Mouse (Mus musculus) midbrain, embryonic 12.5 days (tissue): ENCODE data around the gene Olfr522. TPM values are rescaled to one million over a fixed set of nuclear protein-coding genes. Genes with fewer than 3 reads are reported as not detected.

Experiments
- ATAC-seq: fragments of 200-750 bp; cut with Nextera tagmentation; 2 replicates; pipeline ENCODE4 v1.8.0; 2017; ENCODE audit warnings: low read depth, moderate TSS enrichment, moderate library complexity; ENCODE audit not compliant: low FRiP score
- H3K27ac ChIP-seq: fragments of 300-500 bp; sonication (generic); replicated peaks from 2 replicates; pipeline ENCODE4 v1.5.1; 2016; ENCODE audit warnings: mild to moderate bottlenecking
- H3K27me3 ChIP-seq: fragments of 300-500 bp; sonication (generic); 2 replicates; pipeline ENCODE4 v1.6.1; 2016; ENCODE audit warnings: mild to moderate bottlenecking
- H3K36me3 ChIP-seq: fragments of 300-500 bp; sonication (generic); 2 replicates; pipeline ENCODE4 v1.6.1; 2016
- H3K4me1 ChIP-seq: fragments of 300-500 bp; sonication (generic); 2 replicates; pipeline ENCODE4 v1.6.1; 2016
- H3K4me2 ChIP-seq: fragments of 300-500 bp; sonication (generic); replicated peaks from 2 replicates; pipeline ENCODE4 v1.6.1; 2016; ENCODE audit warnings: mild to moderate bottlenecking, moderate library complexity
- H3K4me3 ChIP-seq: fragments of 300-500 bp; sonication (generic); 2 replicates; pipeline ENCODE4 v1.5.1; 2016; ENCODE audit warnings: mild to moderate bottlenecking
- H3K9ac ChIP-seq: fragments of 300-500 bp; sonication (generic); replicated peaks from 2 replicates; pipeline ENCODE4 v1.6.1; 2016; ENCODE audit warnings: mild to moderate bottlenecking, moderate library complexity
- H3K9me3 ChIP-seq: fragments of 300-500 bp; sonication (generic); 2 replicates; pipeline ENCODE4 v1.6.1; 2016; ENCODE audit warnings: mild to moderate bottlenecking
- WGBS: fragments of 180-500 bp; shearing (Covaris S2); methylation state at CpG from one replicate; pipeline ENCODE4 v1.1.7; 2016; 5-methylcytosine and 5-hydroxymethylcytosine counted together
- polyA plus RNA-seq: library from polyadenylated mRNA; unstranded; fragments of >200 nt; fragmentation: Nextera tagmentation; extraction: Ambion mirVana; gene quantifications from 2 replicates; pipeline ENCODE4 v1.2.1, GENCODE M21; 2016

Gene Olfr522
- polyA plus RNA-seq, 1 experiment from 2014 or later = not detected

DNA sequence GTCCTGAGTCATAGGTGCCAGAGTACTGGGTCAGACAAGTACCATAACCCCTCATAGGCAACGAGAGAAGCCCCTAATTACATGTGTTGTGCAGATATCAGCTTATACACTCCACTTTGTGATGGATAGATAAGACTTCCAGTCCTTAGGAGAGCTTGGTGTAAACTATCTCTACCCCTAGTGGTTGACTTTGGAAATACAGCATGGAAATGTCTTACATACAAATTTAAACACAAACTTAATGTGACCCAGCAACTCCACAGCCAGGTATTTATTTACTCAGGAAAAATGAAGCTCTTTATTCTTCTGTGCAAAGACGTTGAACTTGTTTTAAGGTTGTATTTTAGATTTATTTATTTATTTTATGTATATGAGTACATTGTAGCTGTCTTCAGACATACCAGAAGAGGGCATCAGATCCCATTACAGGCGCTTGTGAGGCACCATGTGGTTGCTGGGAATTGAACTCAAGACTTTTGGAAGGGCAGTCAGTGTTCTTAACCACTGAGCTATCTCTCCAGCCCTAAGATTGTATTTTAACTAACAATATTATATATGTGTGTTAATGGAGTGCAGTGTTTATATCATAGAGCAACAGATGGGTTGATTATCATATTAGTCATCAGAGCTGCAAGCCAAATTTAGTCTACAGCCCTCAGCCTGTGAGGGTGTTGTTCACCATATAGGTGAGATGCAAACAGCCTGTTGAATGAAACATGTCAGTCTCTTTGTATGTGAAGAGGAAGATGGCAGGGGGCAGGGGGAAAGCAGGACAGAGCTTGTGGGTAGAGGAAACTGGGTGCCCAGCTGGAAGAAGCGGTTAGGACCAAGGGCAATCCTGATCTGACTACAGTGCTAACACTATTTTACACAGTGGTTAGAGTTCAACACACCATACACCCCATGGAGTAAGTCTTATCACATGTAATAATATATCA lies 24.1 kb upstream of the Olfr522 start:
- H3K9ac ChIP-seq = no peak overlapping the region
- H3K9me3 ChIP-seq = no peaks in the 10 kb centered on the region
- H3K4me2 ChIP-seq = no peak overlapping the region
- H3K27ac ChIP-seq = no peak overlapping the region
- no peaks in the 10 kb centered on the region for H3K4me1 ChIP-seq
- no peaks in the 10 kb centered on the region for H3K36me3 ChIP-seq
- WGBS = 63% methylated on average over 4 of the region's 4 CpGs
- no peak for ATAC-seq
- no peak overlapping the region for H3K4me3 ChIP-seq
- H3K27me3 ChIP-seq = no peaks in the 10 kb centered on the region

DNA sequence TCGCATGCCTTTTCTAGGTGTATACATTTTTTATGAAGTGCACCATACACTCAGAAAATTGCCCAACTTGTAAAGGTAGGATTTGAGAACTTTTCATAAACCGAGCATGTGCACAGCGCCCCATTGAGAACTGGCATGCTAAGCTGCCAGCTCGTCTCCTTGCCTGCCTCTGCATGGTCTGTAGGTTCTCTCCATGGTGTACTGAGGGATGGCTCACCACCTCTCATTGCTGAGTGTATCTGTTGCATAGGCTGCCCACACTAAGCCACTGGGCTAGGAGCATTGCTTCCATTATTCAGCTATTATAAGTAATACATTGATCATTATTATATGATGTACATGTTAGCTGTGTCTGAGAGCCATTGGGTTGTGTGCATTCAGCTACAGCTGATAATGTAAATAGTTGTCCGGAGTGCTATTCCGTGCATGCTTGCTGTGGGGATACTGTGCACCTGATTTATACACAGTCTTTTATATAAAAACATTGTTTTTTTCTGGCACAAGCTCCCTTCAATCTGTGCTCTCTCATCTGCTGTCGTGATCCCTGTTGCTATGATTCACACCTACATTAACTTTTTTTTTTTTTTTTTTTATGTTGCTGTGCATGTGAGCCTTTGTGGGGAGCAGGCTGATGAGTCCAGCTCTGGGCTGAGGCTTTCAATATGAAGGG lies 23.3 kb upstream of the Olfr522 start:
- ATAC-seq = no peak

DNA sequence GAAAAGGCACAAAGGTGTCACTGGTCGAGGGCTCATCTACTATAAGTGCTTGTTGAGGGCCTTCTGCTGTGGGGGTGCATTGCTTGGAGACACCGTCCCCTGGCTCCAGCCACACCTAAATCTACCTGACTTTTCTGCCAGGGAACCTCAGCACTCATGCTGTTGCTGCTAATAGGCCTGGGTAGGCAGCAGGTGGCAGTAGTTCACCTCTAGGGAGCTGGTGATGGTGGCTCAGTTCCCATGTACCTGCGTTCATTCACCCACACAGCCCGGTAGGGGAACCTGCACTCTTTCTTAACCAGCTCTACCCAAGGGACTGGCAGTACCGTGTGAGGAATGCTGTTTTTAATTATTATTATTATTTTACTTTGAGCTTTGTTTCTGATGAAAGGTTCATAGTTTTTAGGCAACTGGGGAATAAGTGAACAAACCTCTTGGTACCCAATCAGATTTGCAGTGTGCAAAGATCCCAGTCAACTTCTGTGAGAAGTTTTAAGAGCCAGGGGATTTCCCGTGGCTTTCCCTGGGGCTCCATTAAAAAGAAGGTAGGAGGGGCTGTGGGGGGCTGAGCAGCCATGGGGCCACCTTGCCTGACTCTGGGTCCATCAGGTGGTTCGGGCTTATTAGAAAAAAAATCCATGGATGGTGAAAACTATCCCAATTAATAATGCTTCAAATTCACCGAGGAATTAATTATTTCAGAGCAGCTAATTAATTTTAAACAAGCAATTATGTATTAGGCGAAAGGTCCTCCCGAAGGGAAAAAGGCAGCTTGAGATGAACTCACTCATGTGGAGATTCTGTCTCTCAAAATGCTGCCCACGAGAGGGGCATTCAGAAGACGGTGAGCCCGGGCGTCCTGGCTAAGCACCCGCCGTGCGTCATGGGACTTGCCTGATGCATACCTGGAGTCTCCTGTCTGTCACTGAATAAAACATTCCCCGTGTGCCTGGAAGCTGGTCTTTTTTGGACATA lies 22.4 kb upstream of the Olfr522 start:
- 66% methylated on average over 18 of the region's 18 CpGs for WGBS
- Histone ChIP-seq H3K4me2 (no peak overlapping the region), H3K4me3 (no peak overlapping the region), H3K9me3 (no peaks in the 10 kb centered on the region), H3K4me1 (no peaks in the 10 kb centered on the region), H3K27ac (no peak overlapping the region), H3K9ac (no peak overlapping the region), H3K27me3 (no peaks in the 10 kb centered on the region), H3K36me3 (no peaks in the 10 kb centered on the region)
- ATAC-seq = no peak

More for the DNA sequence above, 23.3 kb upstream of the Olfr522 start:
- Histone ChIP-seq H3K4me1 (no peaks in the 10 kb centered on the region), H3K36me3 (no peaks in the 10 kb centered on the region), H3K4me3 (no peak overlapping the region), H3K4me2 (no peak overlapping the region), H3K9ac (no peak overlapping the region), H3K9me3 (no peaks in the 10 kb centered on the region), H3K27ac (no peak overlapping the region), H3K27me3 (no peaks in the 10 kb centered on the region)
- WGBS = 84% methylated on average over 7 of the region's 7 CpGs

DNA sequence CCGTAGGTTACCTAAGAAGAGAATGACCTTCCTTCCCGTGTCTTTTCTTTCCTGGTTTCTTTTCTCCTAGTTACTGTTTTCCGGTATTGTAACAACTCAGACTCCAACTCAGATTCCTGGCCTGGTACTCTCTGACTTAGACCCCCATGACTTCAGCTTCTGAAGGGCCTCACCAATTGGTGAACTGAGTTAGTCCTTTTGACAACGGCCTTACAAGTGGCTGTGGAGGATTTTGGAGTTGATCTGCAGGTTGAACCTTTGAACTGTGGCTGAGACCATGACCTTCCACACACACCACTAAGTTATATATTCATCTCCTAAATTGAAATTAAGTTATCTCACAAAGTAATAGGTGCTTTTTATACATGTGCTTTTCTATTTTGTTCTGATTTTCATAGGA lies 19.6 kb upstream of the Olfr522 start:
- no peaks in the 10 kb centered on the region for H3K4me1 ChIP-seq
- no peaks in the 10 kb centered on the region for H3K36me3 ChIP-seq
- H3K4me3 ChIP-seq = no peak overlapping the region
- H3K27ac ChIP-seq = no peak overlapping the region
- no peak for ATAC-seq
- H3K27me3 ChIP-seq = no peaks in the 10 kb centered on the region
- no peaks in the 10 kb centered on the region for H3K9me3 ChIP-seq
- H3K4me2 ChIP-seq = no peak overlapping the region
- 83% methylated on average over 4 of the region's 4 CpGs for WGBS
- no peak overlapping the region for H3K9ac ChIP-seq

DNA sequence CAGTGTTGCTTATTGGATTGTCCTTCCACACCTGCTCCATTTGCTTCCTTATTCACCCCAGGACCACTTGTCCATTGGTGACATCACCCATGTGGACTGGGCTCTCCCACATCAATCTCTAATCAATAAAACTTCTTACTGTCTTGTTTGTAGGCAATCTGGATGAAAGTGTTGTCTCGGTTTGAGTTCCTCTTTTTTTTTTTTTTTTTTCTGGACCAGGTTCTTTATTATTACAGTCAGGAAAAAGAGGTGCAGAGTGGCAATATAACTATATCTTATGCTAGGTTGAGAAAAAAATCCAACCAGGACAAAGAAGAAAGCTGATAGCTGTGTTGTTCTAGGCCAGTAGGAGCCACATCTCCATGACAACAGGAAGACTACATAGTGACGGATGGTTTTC lies 16.1 kb upstream of the Olfr522 start:
- ATAC-seq = no peak
- Histone ChIP-seq H3K4me1 (no peaks in the 10 kb centered on the region), H3K27me3 (no peaks in the 10 kb centered on the region), H3K9me3 (no peaks in the 10 kb centered on the region), H3K4me2 (no peak overlapping the region), H3K27ac (no peak overlapping the region), H3K4me3 (no peak overlapping the region), H3K36me3 (no peaks in the 10 kb centered on the region), H3K9ac (no peak overlapping the region)
- 80% methylated on average over 2 of the region's 2 CpGs for WGBS

DNA sequence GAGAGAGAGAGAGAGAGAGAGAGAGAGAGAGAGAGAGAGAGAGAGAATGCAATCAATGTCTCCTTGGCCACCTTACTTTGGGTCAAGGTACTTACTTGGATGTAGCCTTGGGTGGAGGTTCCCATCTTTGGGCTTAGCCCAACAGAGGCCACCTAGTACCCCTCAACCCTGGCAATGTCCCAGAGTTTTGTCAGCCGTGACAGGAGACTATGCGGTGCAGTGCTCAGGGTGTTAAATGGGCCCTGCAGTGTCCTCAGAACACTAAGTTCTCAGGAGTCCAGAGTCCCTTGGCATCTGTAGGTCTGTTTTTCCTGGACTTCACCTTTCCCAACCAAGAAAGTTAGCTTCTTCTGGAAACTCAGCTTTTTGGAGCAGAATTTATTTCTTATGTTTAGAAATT lies 14.6 kb upstream of the Olfr522 start:
- no peaks in the 10 kb centered on the region for H3K9me3 ChIP-seq
- no peaks in the 10 kb centered on the region for H3K4me1 ChIP-seq
- H3K4me3 ChIP-seq = no peak overlapping the region
- 89% methylated on average over 2 of the region's 2 CpGs for WGBS
- H3K27ac ChIP-seq = no peak overlapping the region
- ATAC-seq = no peak
- H3K27me3 ChIP-seq = no peaks in the 10 kb centered on the region
- H3K4me2 ChIP-seq = no peak overlapping the region
- no peaks in the 10 kb centered on the region for H3K36me3 ChIP-seq
- H3K9ac ChIP-seq = no peak overlapping the region

DNA sequence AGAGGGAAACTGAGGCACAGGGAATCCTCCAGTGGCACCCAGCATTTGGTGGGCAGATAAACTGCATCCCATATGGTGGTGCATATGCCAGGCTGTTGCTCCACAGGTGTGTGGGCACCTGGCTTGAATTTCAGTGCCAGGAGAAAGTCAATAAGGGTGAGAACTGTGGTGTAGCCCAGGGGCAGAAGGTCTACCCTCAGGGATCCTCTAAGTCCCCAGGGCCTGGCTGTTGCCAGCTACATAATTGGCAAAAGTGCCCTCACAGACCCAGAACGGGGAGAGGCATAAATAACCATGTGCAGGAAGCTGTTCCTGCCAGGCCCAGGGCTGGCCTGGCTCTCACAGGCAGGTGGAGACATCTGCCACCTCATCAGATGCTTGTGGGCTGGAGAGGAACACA lies 8.4 kb upstream of the Olfr522 start, which contains the start of gene Olfr523:
TSS of gene Olfr523 (plus strand) at position 282 of the 400 bp plus-strand sequence.
- ATAC-seq = no peak
- 65% methylated on average over 1 of the region's 1 CpGs for WGBS
- Histone ChIP-seq H3K4me2 (no peak within 1 kb of the TSS), H3K36me3 (no peaks in the 10 kb centered on the region), H3K4me1 (no peaks in the 10 kb centered on the region), H3K27me3 (no peaks in the 10 kb centered on the region), H3K27ac (no peak within 1 kb of the TSS), H3K4me3 (no peak within 1 kb of the TSS), H3K9ac (no peak within 1 kb of the TSS), H3K9me3 (no peaks in the 10 kb centered on the region)

DNA sequence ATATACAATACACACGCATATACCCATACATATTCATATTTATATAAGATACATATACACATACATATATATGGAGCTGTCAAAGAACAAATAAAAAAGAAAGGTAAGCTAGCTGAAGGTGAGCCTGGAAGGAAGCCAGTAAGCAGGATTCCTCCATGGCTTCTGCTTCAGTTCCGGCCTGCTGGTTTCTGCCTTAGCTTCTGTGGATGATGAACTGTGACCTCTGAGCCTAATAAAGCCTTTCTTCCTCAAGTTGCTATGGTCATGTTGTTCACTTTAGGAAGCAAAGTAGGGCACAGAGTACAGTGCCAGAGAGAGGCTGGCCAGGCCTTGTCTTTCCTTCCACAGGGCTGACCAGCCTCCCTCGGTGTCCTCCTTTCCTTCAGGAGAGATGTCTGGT lies 6.3 kb upstream of the Olfr522 start:
- Histone ChIP-seq H3K27ac (no peak overlapping the region), H3K9me3 (no peaks in the 10 kb centered on the region), H3K4me1 (no peaks in the 10 kb centered on the region), H3K27me3 (no peaks in the 10 kb centered on the region), H3K4me3 (no peak overlapping the region), H3K36me3 (no peaks in the 10 kb centered on the region), H3K9ac (no peak overlapping the region), H3K4me2 (no peak overlapping the region)
- ATAC-seq = no peak
- WGBS = 89% methylated on average over 3 of the region's 3 CpGs

DNA sequence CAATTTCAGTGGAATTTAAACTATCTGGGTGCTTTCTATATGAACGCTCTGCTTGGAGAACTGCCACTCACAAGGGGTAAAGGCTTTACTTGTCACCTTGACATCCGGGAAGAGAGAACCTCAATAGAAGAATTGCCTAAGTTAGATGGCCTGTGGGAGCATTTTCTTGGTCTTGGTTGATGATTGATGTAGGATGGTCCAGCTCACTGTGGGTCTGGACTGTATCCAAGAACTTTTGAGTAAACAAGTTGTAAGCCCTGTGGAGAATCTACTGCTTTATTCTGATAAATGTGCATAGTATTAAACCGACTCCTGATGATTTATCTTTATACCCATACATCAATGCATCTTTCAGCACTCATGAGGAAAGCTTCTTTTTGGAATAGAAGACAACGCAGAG lies 4.8 kb upstream of the Olfr522 start:
- Histone ChIP-seq H3K9ac (no peak overlapping the region), H3K9me3 (no peaks in the 10 kb centered on the region), H3K36me3 (no peaks in the 10 kb centered on the region), H3K4me3 (no peak overlapping the region), H3K4me1 (no peaks in the 10 kb centered on the region), H3K27me3 (no peaks in the 10 kb centered on the region), H3K27ac (no peak overlapping the region), H3K4me2 (no peak overlapping the region)
- no peak for ATAC-seq
- 90% methylated on average over 4 of the region's 4 CpGs for WGBS

DNA sequence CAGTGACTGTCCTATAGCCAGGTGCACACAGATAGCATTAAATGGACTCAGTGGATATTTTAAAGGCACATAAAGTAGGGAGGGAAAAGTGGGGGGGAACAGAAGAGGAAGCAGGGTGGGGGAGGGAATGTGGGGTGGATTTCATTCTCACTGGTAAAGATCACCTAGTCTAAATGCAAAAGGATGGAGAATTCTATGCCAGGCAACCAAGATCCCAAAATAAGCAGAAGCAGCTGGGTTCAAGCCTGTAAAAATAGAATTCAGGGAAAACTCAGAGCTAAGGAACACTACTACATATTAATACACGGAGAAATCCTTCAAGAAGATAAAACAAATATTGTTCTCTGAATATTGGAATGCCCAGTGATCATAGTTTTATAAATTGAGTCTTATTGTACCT lies 3.4 kb upstream of the Olfr522 start:
- H3K4me2 ChIP-seq = no peak overlapping the region
- H3K27me3 ChIP-seq = no peaks in the 10 kb centered on the region
- no peak overlapping the region for H3K27ac ChIP-seq
- no peaks in the 10 kb centered on the region for H3K9me3 ChIP-seq
- no peak for ATAC-seq
- no peaks in the 10 kb centered on the region for H3K4me1 ChIP-seq
- H3K36me3 ChIP-seq = no peaks in the 10 kb centered on the region
- H3K4me3 ChIP-seq = no peak overlapping the region
- no peak overlapping the region for H3K9ac ChIP-seq
- WGBS = 85% methylated on average over 1 of the region's 1 CpGs

DNA sequence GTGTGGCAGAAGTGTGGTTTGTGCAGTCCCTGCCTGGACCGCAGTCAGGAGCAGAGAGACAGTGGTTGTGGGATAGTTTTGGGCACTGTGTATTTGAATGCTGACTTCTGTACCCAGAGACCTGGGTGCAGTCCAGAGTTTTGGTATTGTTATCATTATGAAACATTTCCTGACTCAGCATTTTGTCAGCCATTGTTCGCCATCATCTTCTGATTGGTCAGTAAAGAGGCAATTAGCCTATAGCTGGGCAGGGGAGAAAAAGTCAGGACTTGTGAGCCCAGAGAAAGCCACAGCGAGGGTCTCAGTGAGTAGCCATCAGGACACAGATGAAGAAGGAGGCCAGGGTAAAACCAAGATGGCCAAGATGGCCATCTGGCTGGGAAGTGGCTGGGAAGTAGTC lies 4.2 kb downstream of the Olfr522 start:
- 78% methylated on average over 3 of the region's 3 CpGs for WGBS
- ATAC-seq = no peak

More for the DNA sequence above, 4.2 kb downstream of the Olfr522 start:
- H3K4me1 ChIP-seq = no peaks in the 10 kb centered on the region
- no peak overlapping the region for H3K27ac ChIP-seq
- H3K4me3 ChIP-seq = no peak overlapping the region
- H3K36me3 ChIP-seq = no peaks in the 10 kb centered on the region
- peaks cover 22% of the 10 kb centered on the region for H3K27me3 ChIP-seq
- no peak overlapping the region for H3K9ac ChIP-seq
- no peaks in the 10 kb centered on the region for H3K9me3 ChIP-seq
- H3K4me2 ChIP-seq = no peak overlapping the region
